Mouse (Mus musculus) kidney, embryonic 15.5 days (tissue): ENCODE results near the gene Tuft1. TPM values are rescaled to one million over a fixed set of nuclear protein-coding genes. Genes with fewer than 3 reads are reported as not detected.
"Not testable (repeated sequence)": the region's sequence is repeated elsewhere in the genome, so short reads cannot be mapped to it uniquely, and the experiment has no call there.

ENCODE experiments used
- ATAC-seq: fragments of 200-750 bp; cut with Nextera tagmentation; replicated peaks from 2 replicates; pipeline ENCODE4 v1.8.0; 2017; ENCODE audit warnings: moderate TSS enrichment; ENCODE audit not compliant: low FRiP score
- H3K27ac ChIP-seq: fragments of 300-500 bp; sonication (generic); 2 replicates; pipeline ENCODE4 v1.5.1; 2015; ENCODE audit warnings: mild to moderate bottlenecking, inconsistent platforms
- H3K27me3 ChIP-seq: fragments of 300-500 bp; sonication (generic); 2 replicates; pipeline ENCODE4 v1.6.1; 2015; ENCODE audit warnings: inconsistent platforms
- H3K36me3 ChIP-seq: fragments of 300-500 bp; sonication (generic); 2 replicates; pipeline ENCODE4 v1.6.1; 2015; ENCODE audit warnings: inconsistent platforms
- H3K4me1 ChIP-seq: fragments of 300-500 bp; sonication (generic); 2 replicates; pipeline ENCODE4 v1.6.1; 2015; ENCODE audit warnings: inconsistent platforms
- H3K4me2 ChIP-seq: fragments of 300-500 bp; sonication (generic); 2 replicates; pipeline ENCODE4 v1.6.1; 2015; ENCODE audit warnings: moderate library complexity, mild to moderate bottlenecking, inconsistent platforms
- H3K4me3 ChIP-seq: fragments of 300-500 bp; sonication (generic); replicated peaks from 2 replicates; pipeline ENCODE4 v1.5.1; 2015; ENCODE audit warnings: mild to moderate bottlenecking, inconsistent platforms
- H3K9ac ChIP-seq: fragments of 300-500 bp; sonication (generic); 2 replicates; pipeline ENCODE4 v1.6.1; 2015; ENCODE audit warnings: mild to moderate bottlenecking, inconsistent platforms
- H3K9me3 ChIP-seq: fragments of 300-500 bp; sonication (generic); replicated peaks from 2 replicates; pipeline ENCODE4 v1.6.1; 2016; ENCODE audit warnings: inconsistent platforms
- WGBS: fragments of 180-500 bp; shearing (Covaris S2); methylation state at CpG from one replicate; pipeline ENCODE4 v1.1.7; 2015; ENCODE audit warnings: mixed read lengths; 5-methylcytosine and 5-hydroxymethylcytosine counted together
- polyA plus RNA-seq: library from polyadenylated mRNA; unstranded; fragments of >200 nt; fragmentation: Nextera tagmentation; extraction: Ambion mirVana; gene quantifications from 2 replicates; pipeline ENCODE4 v1.2.1, GENCODE M21; 2015

Gene Tuft1
- polyA plus RNA-seq, 1 experiment from 2014 or later: 6.7 TPM

- H3K4me3 ChIP-seq, H3K4me2 ChIP-seq, ATAC-seq, H3K9me3 ChIP-seq, H3K27me3 ChIP-seq, H3K9ac ChIP-seq, H3K27ac ChIP-seq, H3K36me3 ChIP-seq: not testable (repeated sequence)
- 89% methylated on average over 3 of the region's 3 CpGs for WGBS
- peaks cover 13% of the 10 kb centered on the region for H3K4me1 ChIP-seq
Observed at GRCm38 (mm10) chr3:94688698-94689097, 30.0 kb upstream of the Tuft1 start.

- H3K9ac ChIP-seq, H3K27me3 ChIP-seq, H3K36me3 ChIP-seq, ATAC-seq, H3K27ac ChIP-seq, H3K9me3 ChIP-seq, H3K4me3 ChIP-seq, H3K4me1 ChIP-seq, H3K4me2 ChIP-seq: not testable (repeated sequence)
- 86% methylated on average over 8 of the region's 8 CpGs for WGBS
Observed at GRCm38 (mm10) chr3:94685989-94686772, 27.5 kb upstream of the Tuft1 start.

- H3K27ac ChIP-seq: no peak overlapping the region
Observed at GRCm38 (mm10) chr3:94683646-94684045, 25.0 kb upstream of the Tuft1 start.

GRCm38 (mm10) chr3:94680783-94681182 is 22.1 kb upstream of the Tuft1 start:
- 69% methylated on average over 16 of the region's 16 CpGs for WGBS
- no peak for ATAC-seq
- H3K27ac ChIP-seq: no peak overlapping the region
- no peak overlapping the region for H3K4me3 ChIP-seq
- H3K9me3 ChIP-seq: no peaks in the 10 kb centered on the region
- H3K4me2 ChIP-seq: no peak overlapping the region
- no peaks in the 10 kb centered on the region for H3K36me3 ChIP-seq
- no peak overlapping the region for H3K9ac ChIP-seq
- H3K27me3 ChIP-seq: no peaks in the 10 kb centered on the region
- H3K4me1 ChIP-seq: peaks cover 7% of the 10 kb centered on the region; the same call in 1 of the 2 replicates

More at GRCm38 (mm10) chr3:94683646-94684045, 25.0 kb upstream of the Tuft1 start:
- ATAC-seq: no peak
- no peak overlapping the region for H3K4me3 ChIP-seq
- H3K27me3 ChIP-seq: no peaks in the 10 kb centered on the region
- no peaks in the 10 kb centered on the region for H3K36me3 ChIP-seq
- no peaks in the 10 kb centered on the region for H3K9me3 ChIP-seq
- H3K9ac ChIP-seq: no peak overlapping the region
- 69% methylated on average over 6 of the region's 6 CpGs for WGBS
- H3K4me1 ChIP-seq: peaks cover 7% of the 10 kb centered on the region; the same call in 1 of the 2 replicates
- H3K4me2 ChIP-seq: no peak overlapping the region

- H3K4me3 ChIP-seq, H3K36me3 ChIP-seq, H3K27ac ChIP-seq, H3K9ac ChIP-seq, H3K27me3 ChIP-seq, H3K9me3 ChIP-seq, H3K4me1 ChIP-seq, ATAC-seq, H3K4me2 ChIP-seq: not testable (repeated sequence)
- WGBS: 87% methylated on average over 12 of the region's 12 CpGs
Observed at GRCm38 (mm10) chr3:94680032-94680431, 21.4 kb upstream of the Tuft1 start.

GRCm38 (mm10) chr3:94679351-94679841 is 20.7 kb upstream of the Tuft1 start:
- 60% methylated on average over 8 of the region's 8 CpGs for WGBS
- H3K4me1 ChIP-seq: peaks cover 7% of the 10 kb centered on the region; the same call in 1 of the 2 replicates
- 0 out of 2 replicates have a peak overlapping the region, but pooled peaks have one; percentile 13 for H3K27ac ChIP-seq
- H3K27me3 ChIP-seq: no peaks in the 10 kb centered on the region
- ATAC-seq: peak; percentile 56
- no peak overlapping the region for H3K4me2 ChIP-seq
- no peaks in the 10 kb centered on the region for H3K9me3 ChIP-seq
- no peak overlapping the region for H3K9ac ChIP-seq
- H3K4me3 ChIP-seq: no peak overlapping the region
- H3K36me3 ChIP-seq: no peaks in the 10 kb centered on the region

GRCm38 (mm10) chr3:94675101-94675500 is 16.4 kb upstream of the Tuft1 start:
- not testable (repeated sequence) for H3K36me3 ChIP-seq, H3K4me2 ChIP-seq, H3K9ac ChIP-seq, H3K9me3 ChIP-seq, H3K27me3 ChIP-seq, H3K4me3 ChIP-seq, ATAC-seq, H3K27ac ChIP-seq, H3K4me1 ChIP-seq
- 81% methylated on average over 9 of the region's 9 CpGs for WGBS

GRCm38 (mm10) chr3:94665896-94666295 is 7.2 kb upstream of the Tuft1 start:
- H3K9me3 ChIP-seq, H3K9ac ChIP-seq, H3K4me2 ChIP-seq, H3K4me1 ChIP-seq, H3K27ac ChIP-seq, H3K27me3 ChIP-seq, H3K36me3 ChIP-seq, H3K4me3 ChIP-seq: not testable (repeated sequence)
- 34% methylated on average over 7 of the region's 7 CpGs for WGBS
- peak; percentile 60; the same call in 1 of the 2 replicates for ATAC-seq

- not testable (repeated sequence) for H3K27me3 ChIP-seq, H3K4me3 ChIP-seq, H3K9me3 ChIP-seq, H3K4me1 ChIP-seq, H3K36me3 ChIP-seq, H3K9ac ChIP-seq, H3K4me2 ChIP-seq, H3K27ac ChIP-seq
- WGBS: 52% methylated on average over 5 of the region's 5 CpGs
- ATAC-seq: peak; percentile 45; the same call in 1 of the 2 replicates
Observed at GRCm38 (mm10) chr3:94665060-94665802, 6.6 kb upstream of the Tuft1 start.

GRCm38 (mm10) chr3:94660841-94661240 is 2.2 kb upstream of the Tuft1 start:
- H3K9ac ChIP-seq, H3K36me3 ChIP-seq, H3K4me3 ChIP-seq, H3K9me3 ChIP-seq, H3K27me3 ChIP-seq, H3K27ac ChIP-seq, ATAC-seq, H3K4me2 ChIP-seq: not testable (repeated sequence)
- WGBS: 93% methylated on average over 2 of the region's 2 CpGs
- peaks cover 12% of the 10 kb centered on the region for H3K4me1 ChIP-seq

- Histone ChIP-seq H3K4me1 (peaks cover 12% of the 10 kb centered on the region), H3K4me2 (peak overlapping the region; percentile 46), H3K27ac (peak overlapping the region; percentile 69)
- H3K9ac ChIP-seq, H3K4me3 ChIP-seq, H3K27me3 ChIP-seq, H3K9me3 ChIP-seq, H3K36me3 ChIP-seq: not testable (repeated sequence)
- 27% methylated on average over 8 of the region's 10 CpGs for WGBS
- ATAC-seq: peak; percentile 82
Observed at GRCm38 (mm10) chr3:94659142-94659748, 573 bp upstream of the Tuft1 start.
